Mouse (Mus musculus) liver, embryonic 13.5 days (tissue): ENCODE results near the gene Cybc1. TPM values are rescaled to one million over a fixed set of nuclear protein-coding genes. Genes with fewer than 3 reads are reported as not detected.

ENCODE experiments used
- ATAC-seq: fragments of 200-750 bp; cut with Nextera tagmentation; 2 replicates; pipeline ENCODE4 v1.8.0; 2017; ENCODE audit warnings: low read depth, mild to moderate bottlenecking, moderate number of reproducible peaks, moderate library complexity
- DNase-seq: peaks from one replicate; pipeline ENCODE4 v3.0.0; 2022
- H3K27ac ChIP-seq: fragments of 300-500 bp; sonication (generic); 2 replicates; pipeline ENCODE4 v1.5.1; 2015; ENCODE audit warnings: moderate library complexity, mild to moderate bottlenecking, inconsistent platforms
- H3K27me3 ChIP-seq: fragments of 300-500 bp; sonication (generic); 2 replicates; pipeline ENCODE4 v1.6.1; 2015; ENCODE audit warnings: mild to moderate bottlenecking, inconsistent platforms
- H3K36me3 ChIP-seq: fragments of 300-500 bp; sonication (generic); 2 replicates; pipeline ENCODE4 v1.6.1; 2015; ENCODE audit warnings: mild to moderate bottlenecking, inconsistent platforms
- H3K4me1 ChIP-seq: fragments of 300-500 bp; sonication (generic); replicated peaks from 2 replicates; pipeline ENCODE4 v1.6.1; 2015; ENCODE audit warnings: inconsistent platforms
- H3K4me2 ChIP-seq: fragments of 300-500 bp; sonication (generic); 2 replicates; pipeline ENCODE4 v1.6.1; 2015; ENCODE audit warnings: inconsistent platforms, mild to moderate bottlenecking, moderate library complexity
- H3K4me3 ChIP-seq: fragments of 300-500 bp; sonication (generic); replicated peaks from 2 replicates; pipeline ENCODE4 v1.5.1; 2015; ENCODE audit warnings: mild to moderate bottlenecking, inconsistent platforms
- H3K9ac ChIP-seq: fragments of 300-500 bp; sonication (generic); 2 replicates; pipeline ENCODE4 v1.6.1; 2015; ENCODE audit warnings: mild to moderate bottlenecking, inconsistent platforms
- H3K9me3 ChIP-seq: fragments of 300-500 bp; sonication (generic); replicated peaks from 2 replicates; pipeline ENCODE4 v1.6.1; 2016; ENCODE audit warnings: inconsistent platforms
- WGBS: fragments of 180-500 bp; shearing (Covaris S2); methylation state at CpG from one replicate; pipeline ENCODE4 v1.1.7; 2015; ENCODE audit not compliant: insufficient replicate concordance; 5-methylcytosine and 5-hydroxymethylcytosine counted together
- polyA plus RNA-seq: library from polyadenylated mRNA; unstranded; fragments of >200 nt; fragmentation: Nextera tagmentation; extraction: Ambion mirVana; gene quantifications from 2 replicates; pipeline ENCODE4 v1.2.1, GENCODE M21; 2015

The Cybc1 gene
- polyA plus RNA-seq, 1 experiment from 2014 or later, result 20.0 TPM

- peaks cover 65% of the 10 kb centered on the region for H3K4me1 ChIP-seq
- H3K4me2 ChIP-seq, result peak overlapping the region; percentile 77
- DNase-seq (peak; percentile 61), ATAC-seq (no peak)
- H3K27ac ChIP-seq, result peak overlapping the region; percentile 99
- peak overlapping the region; percentile 77 for H3K9ac ChIP-seq
- H3K36me3 ChIP-seq, result peaks cover 18% of the 10 kb centered on the region
- peak overlapping the region; percentile 87 for H3K4me3 ChIP-seq
- no peaks in the 10 kb centered on the region for H3K27me3 ChIP-seq
- H3K9me3 ChIP-seq, result no peaks in the 10 kb centered on the region
- 18% methylated on average over 9 of the region's 9 CpGs for WGBS
Measured at GRCm38 (mm10) chr11:121235475-121236238, 6.5 kb upstream of the Cybc1 start.

GRCm38 (mm10) chr11:121232706-121233105 lies 3.6 kb upstream of the Cybc1 start:
- DNase-seq (no peak), ATAC-seq (no peak)
- H3K9ac ChIP-seq, result peak overlapping the region; percentile 42; the same call in 1 of the 2 replicates
- peaks cover 73% of the 10 kb centered on the region for H3K4me1 ChIP-seq
- H3K27ac ChIP-seq, result peak overlapping the region; percentile 77
- H3K4me2 ChIP-seq, result no peak overlapping the region
- no peak overlapping the region for H3K4me3 ChIP-seq
- H3K27me3 ChIP-seq, result no peaks in the 10 kb centered on the region
- WGBS, result 24% methylated on average over 4 of the region's 4 CpGs
- no peaks in the 10 kb centered on the region for H3K9me3 ChIP-seq
- H3K36me3 ChIP-seq, result peaks cover 3% of the 10 kb centered on the region; the same call in 1 of the 2 replicates

- Histone ChIP-seq H3K4me1 (peaks cover 80% of the 10 kb centered on the region), H3K9ac (peak overlapping the region; percentile 40; the same call in 1 of the 2 replicates)
Measured at GRCm38 (mm10) chr11:121231628-121232291, 2.6 kb upstream of the Cybc1 start.

GRCm38 (mm10) chr11:121231191-121231590 lies 2.1 kb upstream of the Cybc1 start:
- peaks cover 78% of the 10 kb centered on the region for H3K4me1 ChIP-seq

More at GRCm38 (mm10) chr11:121231628-121232291, 2.6 kb upstream of the Cybc1 start:
- Histone ChIP-seq H3K27ac (peak overlapping the region; percentile 89), H3K9me3 (no peaks in the 10 kb centered on the region), H3K4me3 (no peak overlapping the region), H3K36me3 (peaks cover 12% of the 10 kb centered on the region), H3K4me2 (no peak overlapping the region), H3K27me3 (no peaks in the 10 kb centered on the region)
- WGBS, result 24% methylated on average over 4 of the region's 4 CpGs
- DNase-seq (no peak), ATAC-seq (no peak)

GRCm38 (mm10) chr11:121228129-121229017 lies 749 bp downstream of the Cybc1 start:
- H3K9ac ChIP-seq, result peak overlapping the region; percentile 88
- H3K4me3 ChIP-seq, result peak overlapping the region; percentile 77
- no peak for DNase-seq
- peak overlapping the region; percentile 86 for H3K27ac ChIP-seq
- peak; percentile 9 for ATAC-seq
- H3K4me2 ChIP-seq, result peak overlapping the region; percentile 89
- no peaks in the 10 kb centered on the region for H3K27me3 ChIP-seq
- peaks cover 46% of the 10 kb centered on the region for H3K36me3 ChIP-seq
- H3K4me1 ChIP-seq, result peaks cover 55% of the 10 kb centered on the region
- 14% methylated on average over 21 of the region's 21 CpGs for WGBS
- no peaks in the 10 kb centered on the region for H3K9me3 ChIP-seq

More at GRCm38 (mm10) chr11:121231191-121231590, 2.1 kb upstream of the Cybc1 start:
- WGBS, result 68% methylated on average over 4 of the region's 4 CpGs
- Histone ChIP-seq H3K27ac (peak overlapping the region; percentile 89), H3K27me3 (no peaks in the 10 kb centered on the region), H3K9me3 (no peaks in the 10 kb centered on the region), H3K4me3 (no peak overlapping the region), H3K9ac (peak overlapping the region; percentile 40; the same call in 1 of the 2 replicates), H3K36me3 (peaks cover 18% of the 10 kb centered on the region), H3K4me2 (no peak overlapping the region)
- DNase-seq (no peak), ATAC-seq (no peak)

GRCm38 (mm10) chr11:121221321-121222010 lies 7.7 kb downstream of the Cybc1 start:
- ATAC-seq (no peak), DNase-seq (no peak)
- 70% methylated on average over 6 of the region's 6 CpGs for WGBS
- no peak overlapping the region for H3K4me2 ChIP-seq
- H3K9me3 ChIP-seq, result no peaks in the 10 kb centered on the region
- peaks cover 89% of the 10 kb centered on the region for H3K36me3 ChIP-seq
- H3K27me3 ChIP-seq, result no peaks in the 10 kb centered on the region
- H3K4me1 ChIP-seq, result no peaks in the 10 kb centered on the region
- no peak overlapping the region for H3K9ac ChIP-seq
- no peak overlapping the region for H3K4me3 ChIP-seq
- no peak overlapping the region for H3K27ac ChIP-seq

- Histone ChIP-seq H3K27me3 (no peaks in the 10 kb centered on the region), H3K9ac (no peak overlapping the region), H3K36me3 (peaks cover 83% of the 10 kb centered on the region), H3K9me3 (no peaks in the 10 kb centered on the region), H3K4me3 (no peak overlapping the region), H3K4me1 (no peaks in the 10 kb centered on the region), H3K27ac (no peak overlapping the region), H3K4me2 (no peak overlapping the region)
- ATAC-seq (no peak), DNase-seq (no peak)
- 87% methylated on average over 5 of the region's 5 CpGs for WGBS
Measured at GRCm38 (mm10) chr11:121220771-121221170, 8.4 kb downstream of the Cybc1 start.

- 82% methylated on average over 11 of the region's 11 CpGs for whole genome bisulfite sequencing
- ATAC-seq (no peak), DNase-seq (no peak)
- H3K27me3 ChIP-seq, result no peaks in the 10 kb centered on the region
- peaks cover 76% of the 10 kb centered on the region for H3K36me3 ChIP-seq
- H3K4me3 ChIP-seq, result no peak overlapping the region
- no peaks in the 10 kb centered on the region for H3K9me3 ChIP-seq
- no peak overlapping the region for H3K27ac ChIP-seq
- no peak overlapping the region for H3K4me2 ChIP-seq
- H3K4me1 ChIP-seq, result no peaks in the 10 kb centered on the region
- H3K9ac ChIP-seq, result no peak overlapping the region
Measured at GRCm38 (mm10) chr11:121219776-121220175, 9.3 kb downstream of the Cybc1 start.

GRCm38 (mm10) chr11:121216831-121217230 lies 12.3 kb downstream of the Cybc1 start:
- 78% methylated on average over 3 of the region's 3 CpGs for WGBS
- peaks cover 49% of the 10 kb centered on the region for H3K36me3 ChIP-seq
- no peak for ATAC-seq
- DNase-seq, result no peak
- no peak overlapping the region for H3K9ac ChIP-seq
- no peak overlapping the region for H3K4me2 ChIP-seq
- no peak overlapping the region for H3K27ac ChIP-seq
- no peak overlapping the region for H3K4me3 ChIP-seq
- H3K4me1 ChIP-seq, result no peaks in the 10 kb centered on the region
- no peaks in the 10 kb centered on the region for H3K9me3 ChIP-seq
- no peaks in the 10 kb centered on the region for H3K27me3 ChIP-seq

- WGBS, result under 1% methylated on average over 70 of the region's 70 CpGs
- peak within 1 kb of the TSS; percentile 72 for H3K27ac ChIP-seq
- H3K9ac ChIP-seq, result peak within 1 kb of the TSS; percentile 77
- H3K4me3 ChIP-seq, result peak within 1 kb of the TSS; percentile 76
- no peaks in the 10 kb centered on the region for H3K9me3 ChIP-seq
- DNase-seq (peak; percentile 97), ATAC-seq (peak; percentile 99)
- 0 out of 2 replicates have a peak, but pooled peaks cover 6% of the 10 kb centered on the region for H3K36me3 ChIP-seq
- peak within 1 kb of the TSS; percentile 96 for H3K4me2 ChIP-seq
- H3K4me1 ChIP-seq, result peaks cover 24% of the 10 kb centered on the region
- no peaks in the 10 kb centered on the region for H3K27me3 ChIP-seq
Measured at GRCm38 (mm10) chr11:121204161-121205006, 24.7 kb downstream of the Cybc1 start, which contains the start of the genes Hexdc and Ogfod3. TSS of gene Hexdc (plus strand) at chr11:121204433. TSS of gene Ogfod3 (minus strand) at chr11:121204711.
